Mouse (Mus musculus) forebrain, postnatal 0 days (tissue): ENCODE results near the gene Hormad2. TPM values are rescaled to one million over a fixed set of nuclear protein-coding genes. Genes with fewer than 3 reads are reported as not detected.

Experiments used
- ATAC-seq: fragments of 200-750 bp; cut with Nextera tagmentation; 2 replicates; pipeline ENCODE4 v1.8.0; 2017; ENCODE audit warnings: mild to moderate bottlenecking, moderate library complexity
- DNase-seq: peaks from one replicate; pipeline ENCODE4 v3.0.0-alpha.2; 2015
- H3K27ac ChIP-seq: fragments of 300-500 bp; sonication (generic); 2 replicates; pipeline ENCODE4 v1.5.1; 2014; ENCODE audit warnings: low read depth, mild to moderate bottlenecking, antibody characterized with exemption, low read length, moderate library complexity, mixed read lengths
- H3K27me3 ChIP-seq: fragments of 300-500 bp; sonication (generic); 2 replicates; pipeline ENCODE4 v1.6.1; 2014; ENCODE audit warnings: mild to moderate bottlenecking, low read length, mixed read lengths; ENCODE audit not compliant: insufficient read depth
- H3K36me3 ChIP-seq: fragments of 300-500 bp; sonication (generic); 2 replicates; pipeline ENCODE4 v1.6.1; 2014; ENCODE audit warnings: mild to moderate bottlenecking, moderate library complexity; ENCODE audit not compliant: insufficient read depth
- H3K4me1 ChIP-seq: fragments of 300-500 bp; sonication (generic); 2 replicates; pipeline ENCODE4 v1.6.1; 2014; ENCODE audit warnings: antibody characterized with exemption; ENCODE audit not compliant: insufficient read depth
- H3K4me2 ChIP-seq: fragments of 300-500 bp; sonication (generic); 2 replicates; pipeline ENCODE4 v1.6.1; 2014; ENCODE audit warnings: low read depth, mild to moderate bottlenecking, moderate library complexity
- H3K4me3 ChIP-seq: fragments of 300-500 bp; sonication (generic); 2 replicates; pipeline ENCODE4 v1.5.1; 2014; ENCODE audit warnings: low read depth, low read length, mixed read lengths
- H3K9ac ChIP-seq: fragments of 300-500 bp; sonication (generic); 2 replicates; pipeline ENCODE4 v1.6.1; 2014; ENCODE audit warnings: mild to moderate bottlenecking
- H3K9me3 ChIP-seq: fragments of 300-500 bp; sonication (generic); 2 replicates; pipeline ENCODE4 v1.6.1; 2016; ENCODE audit warnings: low read length
- CTCF ChIP-seq: sonication (generic); IDR thresholded peaks from 2 replicates; pipeline ENCODE4 v1.5.1; 2016; ENCODE audit warnings: antibody characterized with exemption, control low read depth, low read depth
- WGBS: fragments of 180-500 bp; shearing (Covaris S2); extraction: QIAGEN DNeasy Blood & Tissue Kit; methylation state at CpG from one replicate; pipeline ENCODE4 v1.1.7; 2014; 5-methylcytosine and 5-hydroxymethylcytosine counted together
- polyA plus RNA-seq: library from polyadenylated mRNA; unstranded; fragments of >200 nt; fragmentation: Nextera tagmentation; extraction: Ambion mirVana; gene quantifications from 2 replicates; pipeline ENCODE4 v1.2.1, GENCODE M21; 2015
- total RNA-seq: library from RNA; depleted of rRNA; stranded (reverse); fragments of >200 nt; gene quantifications from 2 replicates; pipeline ENCODE4 v1.2.3, GENCODE M21; 2014

Hormad2 gene
- total and polyA plus RNA-seq, 2 experiments from 2014 or later = not detected

DNA sequence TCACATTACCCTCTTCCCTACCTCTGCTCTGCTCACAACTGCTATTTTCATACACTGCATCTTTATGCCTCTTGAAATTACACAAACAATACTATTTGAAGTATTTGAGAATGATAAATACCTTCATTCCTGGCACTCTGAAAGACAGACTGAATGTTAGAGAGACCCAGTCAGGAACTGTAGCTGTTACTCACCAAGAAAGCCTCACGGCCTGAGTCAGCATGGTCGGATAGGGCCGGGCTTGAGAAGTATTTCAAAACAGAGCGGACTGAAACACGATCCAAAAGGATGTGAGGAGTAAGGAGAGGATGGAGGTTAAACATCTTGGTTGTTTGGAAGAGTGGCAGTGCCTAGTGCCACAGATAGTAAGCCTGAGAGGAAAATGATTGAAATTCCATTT is 39.7 kb downstream of the Hormad2 start:
- Histone ChIP-seq H3K9ac (no peak overlapping the region), H3K4me1 (no peaks in the 10 kb centered on the region), H3K27ac (no peak overlapping the region), H3K4me3 (no peak overlapping the region), H3K4me2 (no peak overlapping the region), H3K27me3 (no peaks in the 10 kb centered on the region), H3K9me3 (no peaks in the 10 kb centered on the region), H3K36me3 (no peaks in the 10 kb centered on the region)
- ATAC-seq (no peak), DNase-seq (no peak)
- 87% methylated on average over 5 of the region's 5 CpGs for WGBS
- TF ChIP-seq CTCF = no peak

DNA sequence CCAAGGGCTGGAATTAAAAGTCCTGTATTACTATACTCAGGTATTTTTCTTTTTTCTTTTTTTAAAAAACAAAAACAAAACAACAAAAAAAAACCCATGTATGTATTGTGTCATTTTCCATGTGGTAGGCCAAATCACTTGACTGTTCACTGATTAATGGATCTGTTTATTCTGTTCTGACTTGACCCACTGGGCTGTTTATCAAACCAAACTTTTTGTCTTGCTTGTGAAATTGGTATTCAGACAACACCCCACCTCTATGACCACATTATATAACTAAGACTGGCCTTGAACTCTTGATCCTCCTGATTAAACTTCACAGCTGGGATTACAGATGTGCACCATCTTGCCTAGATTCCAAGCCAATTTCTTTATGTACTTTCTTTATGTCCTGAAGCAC is 46.7 kb downstream of the Hormad2 start:
- no peak overlapping the region for H3K4me3 ChIP-seq
- no peak overlapping the region for H3K9ac ChIP-seq
- H3K36me3 ChIP-seq = no peaks in the 10 kb centered on the region
- TF ChIP-seq CTCF = no peak
- no peak for ATAC-seq
- H3K9me3 ChIP-seq = no peaks in the 10 kb centered on the region
- no peak for DNase-seq
- H3K27me3 ChIP-seq = no peaks in the 10 kb centered on the region
- no peak overlapping the region for H3K27ac ChIP-seq
- H3K4me2 ChIP-seq = no peak overlapping the region
- no peaks in the 10 kb centered on the region for H3K4me1 ChIP-seq

DNA sequence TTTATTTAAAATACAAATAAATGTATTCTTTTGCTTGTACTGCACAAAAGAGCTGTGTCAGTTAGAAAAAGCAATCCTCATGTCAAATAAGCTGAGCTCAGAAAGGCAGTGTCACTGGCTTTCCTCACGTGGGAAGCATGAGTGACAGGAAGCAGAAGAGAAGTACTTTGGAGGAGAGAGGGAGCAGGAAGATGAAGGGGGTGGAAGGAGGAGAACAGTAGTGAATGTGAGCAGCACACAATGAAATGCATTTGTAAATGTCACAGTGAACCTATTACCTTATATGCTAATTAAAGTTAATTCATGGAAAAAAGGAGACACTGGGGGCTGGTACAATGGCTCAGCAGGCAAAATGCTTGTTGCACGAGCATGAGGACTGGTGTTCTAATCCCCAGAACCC is 52.9 kb downstream of the Hormad2 start:
- Histone ChIP-seq H3K36me3 (no peaks in the 10 kb centered on the region), H3K4me1 (no peaks in the 10 kb centered on the region), H3K9ac (no peak overlapping the region), H3K4me2 (no peak overlapping the region), H3K4me3 (no peak overlapping the region), H3K27me3 (no peaks in the 10 kb centered on the region), H3K27ac (no peak overlapping the region), H3K9me3 (no peaks in the 10 kb centered on the region)
- ATAC-seq (peak; percentile 69; the same call in 1 of the 2 replicates), DNase-seq (peak; percentile 2)
- WGBS = 5% methylated on average over 2 of the region's 2 CpGs
- no peak for TF ChIP-seq CTCF

DNA sequence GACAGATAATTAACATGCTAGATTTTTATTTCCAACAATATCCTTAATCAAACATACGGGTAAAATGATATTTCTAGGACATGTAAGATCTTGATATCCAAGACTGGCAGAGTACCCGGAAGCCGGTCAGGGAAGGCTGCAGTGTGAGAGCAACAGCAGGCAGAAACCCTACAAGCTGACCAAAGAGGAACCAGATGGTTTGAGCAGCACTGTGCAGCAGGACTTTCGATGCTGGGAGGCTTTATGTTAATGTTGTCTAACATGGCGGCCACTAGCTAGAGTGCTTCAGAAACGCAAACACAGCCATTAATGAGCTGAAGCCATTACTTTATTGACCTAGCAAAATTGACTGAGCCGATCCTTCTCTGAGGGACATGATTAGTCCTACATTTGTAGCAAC is 58.6 kb downstream of the Hormad2 start:
- Histone ChIP-seq H3K36me3 (no peaks in the 10 kb centered on the region), H3K27me3 (no peaks in the 10 kb centered on the region), H3K9ac (no peak overlapping the region), H3K4me3 (no peak overlapping the region), H3K4me1 (no peaks in the 10 kb centered on the region), H3K27ac (no peak overlapping the region), H3K4me2 (no peak overlapping the region), H3K9me3 (no peaks in the 10 kb centered on the region)
- no peak for DNase-seq
- WGBS = 89% methylated on average over 7 of the region's 7 CpGs
- TF ChIP-seq CTCF = no peak
- ATAC-seq = no peak

DNA sequence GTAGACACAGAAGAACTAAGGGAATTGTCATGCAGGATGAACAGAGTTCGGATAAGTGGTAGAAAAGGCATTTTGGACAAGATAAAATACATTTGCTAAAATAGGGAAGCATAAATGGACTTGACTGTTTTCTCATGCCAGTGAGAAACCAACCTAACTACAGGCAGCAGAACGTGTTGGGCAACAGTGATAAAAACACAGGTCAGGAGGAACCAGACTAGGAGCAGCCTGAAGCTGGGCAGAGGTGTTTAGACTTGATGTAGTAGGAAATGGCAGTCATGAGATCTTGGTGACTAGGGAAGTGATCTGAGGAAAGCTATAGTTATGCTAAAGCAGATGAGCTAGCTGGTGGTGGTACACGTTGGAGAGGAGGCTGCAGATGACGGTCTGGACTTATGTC is 61.0 kb downstream of the Hormad2 start:
- DNase-seq (no peak), ATAC-seq (no peak)
- TF ChIP-seq CTCF = no peak
- H3K4me2 ChIP-seq = no peak overlapping the region
- WGBS = 82% methylated on average over 4 of the region's 4 CpGs
- no peak overlapping the region for H3K9ac ChIP-seq
- H3K27ac ChIP-seq = no peak overlapping the region
- no peaks in the 10 kb centered on the region for H3K27me3 ChIP-seq
- no peaks in the 10 kb centered on the region for H3K36me3 ChIP-seq
- H3K9me3 ChIP-seq = no peaks in the 10 kb centered on the region
- no peak overlapping the region for H3K4me3 ChIP-seq
- H3K4me1 ChIP-seq = no peaks in the 10 kb centered on the region

DNA sequence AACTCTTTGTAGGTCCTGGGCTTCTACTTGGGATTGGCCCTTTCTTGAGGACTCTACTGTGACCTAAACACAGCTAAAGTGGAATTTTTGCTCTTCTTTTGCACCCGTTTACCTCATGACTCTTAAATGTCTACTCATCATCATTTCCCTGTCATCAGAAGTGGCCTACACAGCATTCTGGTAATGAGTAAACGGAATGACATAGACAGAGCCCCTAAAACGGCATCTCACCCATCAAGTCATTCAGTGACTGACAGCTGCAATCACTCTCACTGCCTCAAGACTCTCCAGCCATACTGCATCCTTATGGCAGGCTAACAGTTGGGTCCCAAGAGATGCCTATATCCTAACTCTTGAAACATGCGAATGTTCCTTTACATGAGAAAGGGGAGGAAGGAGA is 74.5 kb downstream of the Hormad2 start:
- H3K36me3 ChIP-seq = no peaks in the 10 kb centered on the region
- H3K27ac ChIP-seq = no peak overlapping the region
- no peak overlapping the region for H3K4me2 ChIP-seq
- ATAC-seq (no peak), DNase-seq (no peak)
- 91% methylated on average over 4 of the region's 4 CpGs for WGBS
- H3K27me3 ChIP-seq = no peaks in the 10 kb centered on the region
- no peaks in the 10 kb centered on the region for H3K9me3 ChIP-seq
- no peak overlapping the region for H3K9ac ChIP-seq
- no peaks in the 10 kb centered on the region for H3K4me1 ChIP-seq
- H3K4me3 ChIP-seq = no peak overlapping the region
- TF ChIP-seq CTCF = no peak

DNA sequence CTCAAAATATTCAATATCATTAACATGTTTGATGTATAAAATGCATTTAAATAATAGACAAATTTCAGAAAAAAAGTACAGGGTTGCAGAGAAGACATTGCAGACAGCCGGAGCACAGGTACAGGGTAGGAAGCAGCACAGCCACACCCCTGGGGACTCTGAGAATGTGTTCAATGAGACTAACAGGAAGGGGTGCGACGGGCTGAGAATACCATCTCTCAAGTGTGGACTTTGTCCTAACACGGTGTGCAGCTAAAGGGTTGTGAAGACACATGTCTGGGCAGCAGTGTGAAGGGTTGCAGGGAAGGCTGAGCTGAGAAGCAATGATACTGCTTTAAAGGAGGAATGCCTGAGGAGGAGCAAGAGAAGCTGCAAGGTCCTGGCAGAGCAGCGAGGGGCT is 85.5 kb downstream of the Hormad2 start:
- no peaks in the 10 kb centered on the region for H3K36me3 ChIP-seq
- H3K27ac ChIP-seq = no peak overlapping the region
- H3K9me3 ChIP-seq = no peaks in the 10 kb centered on the region
- WGBS = 72% methylated on average over 5 of the region's 5 CpGs
- H3K9ac ChIP-seq = no peak overlapping the region
- no peaks in the 10 kb centered on the region for H3K4me1 ChIP-seq
- no peak for TF ChIP-seq CTCF
- no peak overlapping the region for H3K4me2 ChIP-seq
- ATAC-seq (no peak), DNase-seq (no peak)
- H3K4me3 ChIP-seq = no peak overlapping the region
- no peaks in the 10 kb centered on the region for H3K27me3 ChIP-seq

DNA sequence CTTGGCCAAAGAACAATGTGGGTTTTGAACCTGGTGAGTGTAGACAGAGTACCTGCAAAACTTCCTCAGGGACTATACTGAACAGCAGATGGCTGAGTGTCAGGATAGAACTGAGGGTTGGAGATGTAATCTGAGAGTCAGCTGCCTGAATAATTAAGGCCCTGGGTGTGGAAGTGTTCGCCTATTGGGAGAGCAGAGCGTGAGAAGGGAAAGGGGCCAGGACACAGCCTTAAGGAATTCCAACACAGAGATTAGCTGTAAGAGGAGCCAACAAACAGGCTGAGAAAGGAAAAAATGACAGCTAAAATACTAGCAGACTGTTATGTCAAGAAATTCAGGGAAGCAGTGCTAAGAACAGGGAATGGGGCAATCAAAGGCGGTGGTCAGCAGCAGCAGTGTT is 88.3 kb downstream of the Hormad2 start:
- no peaks in the 10 kb centered on the region for H3K27me3 ChIP-seq
- H3K4me3 ChIP-seq = no peak overlapping the region
- no peaks in the 10 kb centered on the region for H3K4me1 ChIP-seq
- DNase-seq = no peak
- no peak overlapping the region for H3K4me2 ChIP-seq
- H3K9me3 ChIP-seq = no peaks in the 10 kb centered on the region
- H3K9ac ChIP-seq = no peak overlapping the region
- TF ChIP-seq CTCF = no peak
- H3K36me3 ChIP-seq = no peaks in the 10 kb centered on the region
- WGBS = 58% methylated on average over 3 of the region's 3 CpGs
- no peak overlapping the region for H3K27ac ChIP-seq
- ATAC-seq = no peak
